Mouse (Mus musculus) spleen, adult 2 months (tissue): ENCODE measurements around the gene Zcchc24. TPM values are rescaled to one million over a fixed set of nuclear protein-coding genes. Genes with fewer than 3 reads are reported as not detected.

Experiments
- DNase-seq, 2 experiments: peaks; one replicate each; pipeline versions ENCODE4 v3.0.0 to v3.0.0-alpha.2; 2012 to 2021; ENCODE audit warnings: low spot score in 2 of 2, low read depth in 1 of 2
- H3K27ac ChIP-seq: fragments of 200-500 bp; 2 replicates; pipeline ENCODE4 v1.5.1; 2012; ENCODE audit warnings: low read length, inconsistent platforms; ENCODE audit not compliant: insufficient read depth
- H3K27me3 ChIP-seq: fragments of 200-500 bp; 2 replicates; pipeline ENCODE4 v1.6.1; 2012; ENCODE audit warnings: mild to moderate bottlenecking, moderate library complexity, low read length, inconsistent platforms; ENCODE audit not compliant: control insufficient read depth, insufficient read depth
- H3K36me3 ChIP-seq: fragments of 200-500 bp; 2 replicates; pipeline ENCODE4 v1.6.1; 2012; ENCODE audit warnings: mild to moderate bottlenecking, low read length, inconsistent platforms; ENCODE audit not compliant: control insufficient read depth, insufficient read depth
- H3K4me1 ChIP-seq: fragments of 200-500 bp; 2 replicates; pipeline ENCODE4 v1.6.1; 2011; ENCODE audit warnings: inconsistent platforms; ENCODE audit not compliant: control insufficient read depth, insufficient read depth, insufficient read length
- H3K4me3 ChIP-seq: fragments of 200-500 bp; 2 replicates; pipeline ENCODE4 v1.5.1; 2011; ENCODE audit warnings: mild to moderate bottlenecking, inconsistent platforms; ENCODE audit not compliant: insufficient read depth, insufficient read length; ENCODE audit errors: extremely low read depth
- CTCF ChIP-seq: fragments of 200-500 bp; IDR thresholded peaks from 2 replicates; pipeline ENCODE4 v1.5.1; 2011; ENCODE audit warnings: mild to moderate bottlenecking, inconsistent platforms; ENCODE audit not compliant: insufficient read depth, insufficient read length, insufficient replicate concordance; ENCODE audit errors: extremely low read depth
- POLR2A ChIP-seq: fragments of 200-500 bp; IDR thresholded peaks from 2 replicates; pipeline ENCODE4 v1.6.1; 2011; ENCODE audit warnings: low read depth, low read length, inconsistent platforms
- WGBS: fragments of 180-500 bp; shearing (Covaris S2); methylation state at CpG from one replicate; pipeline ENCODE4 v1.1.7; 2018; 5-methylcytosine and 5-hydroxymethylcytosine counted together
- polyA plus RNA-seq: library from polyadenylated mRNA; depleted of rRNA; stranded (reverse); fragments of >200 nt; gene quantifications from 2 replicates; pipeline ENCODE4 v1.2.3, GENCODE M21; 2012

The Zcchc24 gene
- polyA plus RNA-seq, 1 experiment = 14.9 TPM

- 60% methylated on average over 17 of the region's 17 CpGs for WGBS
- Histone ChIP-seq H3K4me1 (no peaks in the 10 kb centered on the region), H3K27me3 (no peaks in the 10 kb centered on the region), H3K36me3 (peaks cover 2% of the 10 kb centered on the region; the same call in 1 of the 2 replicates), H3K27ac (peak overlapping the region; percentile 4; the same call in 1 of the 2 replicates), H3K4me3 (no peak overlapping the region)
- no peak for DNase-seq
- TF ChIP-seq POLR2A = no peak
- TF ChIP-seq CTCF = no peak
Observed at GRCm38 (mm10) chr14:25734736-25735716, 33.8 kb downstream of the Zcchc24 start.

GRCm38 (mm10) chr14:25727149-25727510 is 41.7 kb downstream of the Zcchc24 start:
- Histone ChIP-seq H3K27me3 (no peaks in the 10 kb centered on the region), H3K4me3 (no peak overlapping the region), H3K4me1 (peaks cover 11% of the 10 kb centered on the region; the same call in 1 of the 2 replicates), H3K27ac (no peak overlapping the region), H3K36me3 (no peaks in the 10 kb centered on the region)
- 61% methylated on average over 5 of the region's 5 CpGs for WGBS
- TF ChIP-seq CTCF (no peak), POLR2A (no peak)
- DNase-seq = no peak

DNA sequence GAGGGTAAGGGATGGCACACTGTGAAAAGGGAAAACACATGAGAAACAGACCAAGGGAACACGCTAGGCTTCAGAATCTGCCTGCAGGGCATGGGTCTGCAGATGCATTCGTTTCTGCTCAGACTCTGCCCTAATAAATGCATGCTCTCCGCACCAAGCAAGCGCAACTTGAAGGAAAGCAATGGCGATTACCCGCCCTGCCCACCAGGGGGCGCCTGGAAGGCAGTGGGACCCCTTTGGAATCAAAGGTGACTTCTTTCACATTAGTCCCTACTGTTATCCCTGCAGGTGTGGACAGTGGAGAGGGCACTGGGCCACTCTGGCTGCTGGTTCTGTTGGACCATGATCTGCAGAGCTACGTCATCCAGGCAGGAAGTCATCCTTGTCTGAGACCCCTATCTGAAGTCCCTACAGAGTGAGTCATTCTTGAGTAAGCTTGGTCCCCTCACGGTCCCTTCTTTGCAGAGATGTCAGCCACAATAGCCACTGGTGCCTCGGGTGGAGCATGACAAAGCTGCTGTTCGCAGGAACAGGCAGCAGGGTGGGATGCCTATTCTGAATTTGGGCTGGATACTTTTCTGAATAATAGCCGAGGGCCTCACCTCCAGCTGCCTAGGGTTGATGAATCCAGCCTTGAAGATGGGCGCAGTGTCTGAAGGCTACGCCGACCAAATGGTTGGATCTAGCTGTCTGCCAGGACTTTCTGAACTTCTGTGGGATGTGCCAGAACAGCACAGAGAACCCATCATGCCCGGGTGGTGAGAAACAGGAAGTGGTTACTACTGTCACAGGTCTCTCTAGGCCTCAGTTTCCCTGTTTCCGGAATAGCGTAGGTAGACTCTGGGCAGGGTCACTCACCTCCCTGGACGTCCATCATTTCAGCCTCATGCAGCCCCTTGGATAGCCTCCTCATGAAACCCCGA is 42.4 kb downstream of the Zcchc24 start:
- peaks cover 15% of the 10 kb centered on the region; the same call in 1 of the 2 replicates for H3K4me1 ChIP-seq
- TF ChIP-seq CTCF (peak; percentile 96), POLR2A (no peak)
- H3K27ac ChIP-seq = no peak overlapping the region
- H3K4me3 ChIP-seq = no peak overlapping the region
- no peaks in the 10 kb centered on the region for H3K36me3 ChIP-seq
- WGBS = 42% methylated on average over 20 of the region's 20 CpGs
- DNase-seq = peak; percentile 34 to 62
- H3K27me3 ChIP-seq = no peaks in the 10 kb centered on the region

- no peaks in the 10 kb centered on the region for H3K36me3 ChIP-seq
- H3K27me3 ChIP-seq = no peaks in the 10 kb centered on the region
- TF ChIP-seq POLR2A (no peak), CTCF (no peak)
- no peak overlapping the region for H3K4me3 ChIP-seq
- H3K4me1 ChIP-seq = peaks cover 16% of the 10 kb centered on the region; the same call in 1 of the 2 replicates
- WGBS = 67% methylated on average over 4 of the region's 4 CpGs
- no peak overlapping the region for H3K27ac ChIP-seq
- no peak for DNase-seq
Observed at GRCm38 (mm10) chr14:25725690-25726089, 43.1 kb downstream of the Zcchc24 start.

DNA sequence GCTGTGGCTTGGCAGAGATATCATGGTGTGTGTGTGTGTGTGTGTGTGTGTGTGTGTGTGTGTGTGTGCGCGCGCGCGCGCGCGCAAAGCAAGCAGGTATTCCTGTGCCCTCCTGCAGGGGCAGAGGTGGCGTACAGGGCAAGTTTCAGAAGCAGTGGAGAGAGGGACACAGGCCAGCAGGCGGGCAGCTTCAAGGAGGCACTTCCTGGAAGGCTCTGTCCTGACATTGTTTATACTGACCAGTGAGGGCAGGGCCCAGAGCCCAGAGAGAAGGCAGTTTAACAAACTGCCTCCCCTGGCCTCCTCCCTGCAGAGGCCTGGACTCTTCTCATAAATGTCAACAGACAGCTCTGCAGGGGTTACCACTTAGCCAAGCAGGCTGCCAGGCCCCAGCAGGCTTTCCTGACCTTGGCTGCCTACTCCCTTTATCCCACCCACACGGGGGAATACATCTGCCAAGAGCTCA is 43.8 kb downstream of the Zcchc24 start:
- 0 out of 2 replicates have a peak overlapping the region, but pooled peaks have one; percentile 12 for H3K27ac ChIP-seq
- 85% methylated on average over 11 of the region's 11 CpGs for WGBS
- no peak overlapping the region for H3K4me3 ChIP-seq
- H3K4me1 ChIP-seq = peaks cover 16% of the 10 kb centered on the region; the same call in 1 of the 2 replicates
- H3K27me3 ChIP-seq = no peaks in the 10 kb centered on the region
- TF ChIP-seq CTCF (no peak), POLR2A (no peak)
- DNase-seq = no peak
- no peaks in the 10 kb centered on the region for H3K36me3 ChIP-seq

DNA sequence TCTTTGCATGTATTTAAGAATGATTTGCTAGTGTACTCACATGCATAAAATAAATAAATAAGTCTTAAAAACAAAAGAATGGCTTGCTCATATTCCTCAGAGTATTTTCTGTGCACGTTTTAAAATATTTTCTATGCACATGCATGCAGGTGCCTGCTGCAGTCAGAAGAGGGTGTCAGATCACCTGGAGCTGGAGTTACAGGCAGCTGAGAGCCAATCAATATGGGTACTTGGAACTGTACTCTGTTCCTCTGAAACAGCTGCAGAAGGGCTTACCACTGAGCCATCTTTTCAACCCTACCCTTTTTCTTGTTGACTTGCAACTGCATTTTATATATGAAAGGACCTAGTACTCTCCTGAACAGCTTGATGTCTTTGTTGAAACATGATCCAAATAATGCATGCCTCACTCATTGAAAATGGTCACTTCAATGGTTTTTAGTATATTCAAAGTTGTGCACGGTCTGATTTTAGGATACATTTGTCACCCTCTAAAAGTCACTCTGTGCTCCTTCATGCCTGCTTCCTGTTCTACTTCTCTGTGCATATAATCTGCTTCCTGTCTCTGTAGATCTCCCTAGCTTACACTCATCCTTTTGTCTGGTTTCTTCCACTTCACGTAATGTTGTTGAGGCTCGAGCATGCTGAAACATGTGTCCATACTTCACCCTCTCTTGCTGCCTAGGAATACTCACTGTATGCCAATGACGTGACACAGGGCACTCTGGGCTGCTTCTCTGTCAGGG is 47.7 kb downstream of the Zcchc24 start:
- TF ChIP-seq CTCF = no peak
- TF ChIP-seq POLR2A = no peak
- Histone ChIP-seq H3K36me3 (no peaks in the 10 kb centered on the region), H3K4me1 (peaks cover 24% of the 10 kb centered on the region), H3K4me3 (no peak overlapping the region), H3K27ac (peak overlapping the region; percentile 55), H3K27me3 (no peaks in the 10 kb centered on the region)
- DNase-seq = no peak
- 21% methylated on average over 5 of the region's 5 CpGs for WGBS
